ENCODE assay signal across 18 mouse cellular contexts in genomic region chr6:88439056-88439455, GRCm38 (mm10). TPM values are rescaled to one million over a fixed set of nuclear protein-coding genes. Genes with fewer than 3 reads are reported as not detected.
DNase-seq lines count a peak whose midpoint lies in the region; ATAC-seq and TF ChIP-seq lines count a peak whose summit lies in the region.
"Had no signal": no experiment of that assay in that cellular context is flagged by ENCODE, and none has a peak within 500 bp of the region (broad histone marks: within the 10 kb centered on the region; RNA-seq: fewer than 3 reads in every experiment).

No protein-coding gene starts in this region.

- 63% methylated on average over 4 of the region's 4 CpGs for WGBS in midbrain, postnatal 0 days
- WGBS in midbrain, embryonic 15.5 days, result 76% methylated on average over 4 of the region's 4 CpGs
- WGBS in kidney, adult 2 months, result 78% methylated on average over 4 of the region's 4 CpGs
- WGBS in limb, embryonic 10.5 days, result 96% methylated on average over 4 of the region's 4 CpGs
- 91% methylated on average over 4 of the region's 4 CpGs for WGBS in forebrain, embryonic 12.5 days

- DNase-seq in midbrain, postnatal 0 days (ENCODE audit: low spot score), result peak; percentile 34
- peak; percentile 29 to 34 for DNase-seq in layer of hippocampus, adult 2 months (ENCODE audit: low spot score in 2 of 2)
- DNase-seq in left cerebral cortex, postnatal 4 days, result peak; percentile 54
- DNase-seq in kidney, adult 2 months, result no peak
- DNase-seq in limb, embryonic 10.5 days (ENCODE audit: low spot score), result no peak
- DNase-seq: adrenal gland, adult 8-10 months; gastrocnemius, postnatal 14 days; heart, postnatal 10 days; kidney, postnatal 14 days; midbrain, embryonic 14.5 days had no signal

- H3K27me3 ChIP-seq in midbrain, postnatal 0 days (ENCODE audit: insufficient read depth, low read length), result no peaks in the 10 kb centered on the region
- H3K27me3 ChIP-seq in midbrain, embryonic 15.5 days (replicated peaks), result no peaks in the 10 kb centered on the region
- no peaks in the 10 kb centered on the region for H3K27me3 ChIP-seq in kidney, adult 2 months (replicated peaks; ENCODE audit: control insufficient read depth, insufficient read depth, low read length)
- H3K27me3 ChIP-seq in limb, embryonic 10.5 days (ENCODE audit: low read depth, poor library complexity, severe bottlenecking), result no peaks in the 10 kb centered on the region
- no peaks in the 10 kb centered on the region for H3K27me3 ChIP-seq in forebrain, embryonic 12.5 days
- H3K27me3 ChIP-seq: lung, embryonic 15.5 days had no signal

- no peaks in the 10 kb centered on the region for H3K4me1 ChIP-seq in midbrain, postnatal 0 days (ENCODE audit: insufficient read depth, low read length)
- H3K4me1 ChIP-seq in midbrain, embryonic 15.5 days, result 0 out of 2 replicates have a peak, but pooled peaks cover 2% of the 10 kb centered on the region
- peaks cover 6% of the 10 kb centered on the region; the same call in 1 of the 2 replicates for H3K4me1 ChIP-seq in kidney, adult 2 months (ENCODE audit: control insufficient read depth, insufficient read depth, low read length)
- peaks cover 8% of the 10 kb centered on the region; the same call in 1 of the 2 replicates for H3K4me1 ChIP-seq in limb, embryonic 10.5 days
- H3K4me1 ChIP-seq in forebrain, embryonic 12.5 days, result peaks cover 3% of the 10 kb centered on the region; the same call in 1 of the 2 replicates
- H3K4me1 ChIP-seq: lung, embryonic 15.5 days had no signal

- H3K9me3 ChIP-seq in midbrain, postnatal 0 days (ENCODE audit: low read length), result no peaks in the 10 kb centered on the region
- no peaks in the 10 kb centered on the region for H3K9me3 ChIP-seq in midbrain, embryonic 15.5 days
- H3K9me3 ChIP-seq in limb, embryonic 10.5 days (replicated peaks), result no peaks in the 10 kb centered on the region
- no peaks in the 10 kb centered on the region for H3K9me3 ChIP-seq in forebrain, embryonic 12.5 days
- H3K9me3 ChIP-seq: forebrain, embryonic 10.5 days; lung, embryonic 15.5 days had no signal

- no peak overlapping the region for H3K27ac ChIP-seq in midbrain, postnatal 0 days (ENCODE audit: low read depth, low read length)
- H3K27ac ChIP-seq in midbrain, embryonic 15.5 days, result no peak overlapping the region
- H3K27ac ChIP-seq in layer of hippocampus, adult 2 months, result peak overlapping the region; percentile 67
- H3K27ac ChIP-seq in kidney, adult 2 months (ENCODE audit: insufficient read depth, low read depth, low read length), result no peak overlapping the region
- H3K27ac ChIP-seq in limb, embryonic 10.5 days, result no peak overlapping the region
- no peak overlapping the region for H3K27ac ChIP-seq in forebrain, embryonic 12.5 days
- H3K27ac ChIP-seq: forebrain, embryonic 10.5 days; hindbrain, embryonic 14.5 days; lung, embryonic 15.5 days; stomach, postnatal 0 days had no signal

- H3K36me3 ChIP-seq in midbrain, postnatal 0 days (ENCODE audit: insufficient read depth, low read length), result no peaks in the 10 kb centered on the region
- H3K36me3 ChIP-seq in midbrain, embryonic 15.5 days (replicated peaks), result no peaks in the 10 kb centered on the region
- H3K36me3 ChIP-seq in kidney, adult 2 months (ENCODE audit: control insufficient read depth, insufficient read depth, low read length), result no peaks in the 10 kb centered on the region
- no peaks in the 10 kb centered on the region for H3K36me3 ChIP-seq in limb, embryonic 10.5 days
- no peaks in the 10 kb centered on the region for H3K36me3 ChIP-seq in forebrain, embryonic 12.5 days (replicated peaks)
- H3K36me3 ChIP-seq: lung, embryonic 15.5 days had no signal

- ATAC-seq in midbrain, postnatal 0 days (ENCODE audit: low FRiP score), result no peak
- no peak for ATAC-seq in midbrain, embryonic 15.5 days (replicated peaks)
- no peak for ATAC-seq in forebrain, embryonic 12.5 days (ENCODE audit: low FRiP score)
- ATAC-seq: intestine, postnatal 0 days had no signal

- no peak for TF ChIP-seq CTCF in midbrain, postnatal 0 days (IDR thresholded peaks at IDR 0.05)
- no peak for TF ChIP-seq CTCF in layer of hippocampus, adult 2 months (conservative IDR thresholded peaks at IDR 0.05)
- TF ChIP-seq CTCF in kidney, adult 2 months (conservative IDR thresholded peaks at IDR 0.05; ENCODE audit: insufficient read depth, insufficient read length, low read depth, low read length), result no peak

- H3K9ac ChIP-seq in midbrain, postnatal 0 days (replicated peaks; ENCODE audit: low read length, poor library complexity, severe bottlenecking), result no peak overlapping the region
- no peak overlapping the region for H3K9ac ChIP-seq in midbrain, embryonic 15.5 days
- no peak overlapping the region for H3K9ac ChIP-seq in forebrain, embryonic 12.5 days
- H3K9ac ChIP-seq: hindbrain, embryonic 14.5 days; lung, embryonic 15.5 days had no signal

- H3K4me2 ChIP-seq in midbrain, postnatal 0 days (ENCODE audit: low read depth, low read length, poor library complexity, severe bottlenecking), result no peak overlapping the region
- H3K4me2 ChIP-seq in midbrain, embryonic 15.5 days, result no peak overlapping the region
- H3K4me2 ChIP-seq in forebrain, embryonic 12.5 days, result no peak overlapping the region
- H3K4me2 ChIP-seq: hindbrain, embryonic 14.5 days; liver, embryonic 11.5 days; lung, embryonic 15.5 days had no signal

- TF ChIP-seq POLR2A in kidney, adult 2 months (IDR thresholded peaks at IDR 0.05; ENCODE audit: low read depth, low read length), result no peak

- no peak overlapping the region for H3K4me3 ChIP-seq in midbrain, postnatal 0 days (ENCODE audit: low read depth, low read length)
- no peak overlapping the region for H3K4me3 ChIP-seq in midbrain, embryonic 15.5 days
- no peak overlapping the region for H3K4me3 ChIP-seq in layer of hippocampus, adult 2 months
- H3K4me3 ChIP-seq in kidney, adult 2 months (ENCODE audit: insufficient read depth, low read depth, low read length), result no peak overlapping the region
- no peak overlapping the region for H3K4me3 ChIP-seq in limb, embryonic 10.5 days
- H3K4me3 ChIP-seq in forebrain, embryonic 12.5 days (replicated peaks), result no peak overlapping the region
- H3K4me3 ChIP-seq: forebrain, embryonic 10.5 days; lung, embryonic 15.5 days had no signal

- intact Hi-C loops in left cerebral cortex, postnatal 4 days (cut with DNase I), result no loop called here

RNA-seq across cellular contexts. Expression of gene Eefsec, which starts 7.3 kb away (rescaled TPM):
- total RNA-seq in midbrain, postnatal 0 days (2014; rRNA removed), result 23.7 and 26.8 TPM in 2 replicates
- 24.4 and 27.8 TPM in 2 replicates for polyA plus RNA-seq in midbrain, postnatal 0 days (2015; fragmentation: Nextera tagmentation; extraction: Ambion mirVana)
- 28.0 and 31.3 TPM in 2 replicates for polyA plus RNA-seq in midbrain, embryonic 15.5 days (2015; fragmentation: Nextera tagmentation; extraction: Ambion mirVana)
- 10 to 100 TPM; 27.5 to 29.4 TPM for total RNA-seq in layer of hippocampus, adult 2 months (2021)
- total RNA-seq in left cerebral cortex, postnatal 4 days (2021), result 10 to 100 TPM; 23.3 to 24.0 TPM
- 32.5 and 38.7 TPM in 2 replicates for polyA plus RNA-seq in kidney, adult 2 months (2012; rRNA removed)
- polyA plus RNA-seq in limb, embryonic 10.5 days (2016; fragmentation: Nextera tagmentation; extraction: Ambion mirVana), result 41.4 and 44.2 TPM in 2 replicates
- polyA plus RNA-seq in forebrain, embryonic 12.5 days (2016; fragmentation: Nextera tagmentation; extraction: Ambion mirVana), result 33.7 and 34.7 TPM in 2 replicates

RNA-seq across cellular contexts. Expression of gene Ruvbl1, which starts 26.2 kb away (rescaled TPM):
- 34.5 and 42.9 TPM in 2 replicates for total RNA-seq in midbrain, postnatal 0 days (2014; rRNA removed)
- polyA plus RNA-seq in midbrain, postnatal 0 days (2015; fragmentation: Nextera tagmentation; extraction: Ambion mirVana), result 67.6 and 73.5 TPM in 2 replicates
- 95.6 and 101 TPM in 2 replicates for polyA plus RNA-seq in midbrain, embryonic 15.5 days (2015; fragmentation: Nextera tagmentation; extraction: Ambion mirVana)
- total RNA-seq in layer of hippocampus, adult 2 months (2021), result 10 to 100 TPM; 40.3 to 41.1 TPM
- 10 to 100 TPM; 41.2 to 46.3 TPM for total RNA-seq in left cerebral cortex, postnatal 4 days (2021)
- polyA plus RNA-seq in kidney, adult 2 months (2012; rRNA removed), result 21.4 and 22.9 TPM in 2 replicates
- polyA plus RNA-seq in limb, embryonic 10.5 days (2016; fragmentation: Nextera tagmentation; extraction: Ambion mirVana), result 235 and 258 TPM in 2 replicates
- 138 TPM in 2 replicates for polyA plus RNA-seq in forebrain, embryonic 12.5 days (2016; fragmentation: Nextera tagmentation; extraction: Ambion mirVana)

Comparison
In these comparisons a context has a peak if more than half of its experiments do, and no peak if none do; other contexts are left out.
1. DNase-seq: peak in midbrain, postnatal 0 days (single experiment), layer of hippocampus, adult 2 months (2 of 2) and left cerebral cortex, postnatal 4 days (single experiment); none in kidney, adult 2 months (single experiment) and limb, embryonic 10.5 days (single experiment).